Mouse (Mus musculus) layer of hippocampus, adult 8-10 months (tissue): ENCODE measurements at regions not wholly inside any gene's neighbourhood (a gene's known extent, or its start where the extent isn't known, plus 50 kb on each side); places are given as distances from the start of the nearest gene placed in this dataset.
A peak's percentile ranks its signal among the peaks of the same experiment; 100 is the strongest.

Experiments used
- DNase-seq, 2 experiments: peaks; one replicate each; pipeline ENCODE4 v3.0.0; 2022; ENCODE audit warnings: low spot score in 2 of 2

GRCm38 (mm10) chr12:64273730-64274129 is 200.8 kb downstream of the Fscb start:
- DNase-seq = no peak

DNA sequence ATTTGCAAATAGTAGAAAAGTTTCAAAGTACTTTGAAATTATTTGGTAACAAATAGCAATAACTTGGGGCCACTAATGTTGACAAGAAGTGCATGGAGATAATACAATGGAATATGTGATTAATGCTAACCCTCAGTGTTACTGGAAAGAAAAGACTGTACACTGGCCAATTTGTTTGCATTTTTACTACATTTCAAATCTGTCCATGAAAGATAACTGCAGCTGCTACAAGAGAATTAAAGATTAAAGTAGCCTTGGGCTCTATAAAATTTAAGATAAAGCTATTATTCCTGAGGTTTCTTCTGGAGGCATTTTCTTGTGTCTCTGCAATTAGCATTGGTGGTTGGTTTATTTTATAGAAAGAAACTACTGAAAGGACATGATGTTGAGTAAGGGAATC is 208.4 kb downstream of the Fscb start:
- no peak for DNase-seq

- no peak for DNase-seq
Measured at GRCm38 (mm10) chr12:64255016-64255415, 219.5 kb downstream of the Fscb start.

GRCm38 (mm10) chr12:64249974-64250373 is 224.5 kb downstream of the Fscb start:
- DNase-seq = no peak

- DNase-seq = peak; percentile 8 to 10
Measured at GRCm38 (mm10) chr12:64229510-64230078, 244.9 kb downstream of the Fscb start.

DNA sequence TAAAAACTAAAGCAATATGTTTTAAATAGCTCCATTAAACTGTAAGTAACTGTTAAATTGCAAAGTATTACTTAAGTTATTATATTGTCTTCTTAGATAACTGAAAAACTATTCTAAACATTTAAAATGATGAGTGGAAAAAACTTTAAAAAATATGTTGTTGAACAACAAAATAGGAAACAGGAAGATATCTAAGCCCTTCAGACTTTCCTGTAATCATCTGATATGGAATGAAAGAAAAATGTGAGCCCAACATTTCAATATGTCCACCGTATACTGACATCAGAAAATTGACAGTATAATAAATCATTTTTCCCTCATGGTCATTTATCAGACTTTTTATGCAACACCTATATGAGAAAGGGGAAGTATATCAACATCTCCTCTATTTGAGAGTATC is 258.1 kb downstream of the Fscb start:
- DNase-seq = no peak

DNA sequence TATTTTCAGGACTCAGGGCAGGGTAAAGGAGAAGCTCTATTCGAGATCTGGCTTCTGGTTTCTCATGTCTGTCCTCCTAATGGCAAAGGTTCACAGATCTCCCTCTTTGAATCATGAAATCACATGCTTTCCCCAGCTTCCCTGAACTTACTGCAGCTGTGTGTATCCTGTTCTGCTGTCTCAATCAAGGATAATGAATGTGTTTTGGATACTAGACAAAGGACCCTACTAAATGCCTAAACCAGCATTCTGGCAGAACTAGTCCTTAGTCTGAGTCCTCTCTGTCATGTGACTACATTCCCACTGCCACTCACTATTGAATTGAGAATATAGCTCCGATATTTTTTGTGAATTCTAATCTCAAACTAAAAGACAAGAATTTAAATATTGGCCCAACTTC is 276.1 kb downstream of the Fscb start:
- DNase-seq = no peak
